Mouse (Mus musculus) kidney, embryonic 14.5 days (tissue): ENCODE measurements around the gene Uba52. TPM values are rescaled to one million over a fixed set of nuclear protein-coding genes. Genes with fewer than 3 reads are reported as not detected.

Experiments
- ATAC-seq: fragments of 200-750 bp; cut with Nextera tagmentation; 2 replicates; pipeline ENCODE4 v1.8.0; 2017; ENCODE audit warnings: moderate number of reproducible peaks, mild to moderate bottlenecking, moderate TSS enrichment, moderate library complexity; ENCODE audit not compliant: low FRiP score, low TSS enrichment
- H3K27ac ChIP-seq: fragments of 300-500 bp; sonication (generic); 2 replicates; pipeline ENCODE4 v1.5.1; 2014; ENCODE audit warnings: low read depth, mild to moderate bottlenecking, low read length, moderate library complexity, mixed read lengths
- H3K27me3 ChIP-seq: fragments of 300-500 bp; sonication (generic); 2 replicates; pipeline ENCODE4 v1.6.1; 2014; ENCODE audit warnings: mild to moderate bottlenecking, low read length; ENCODE audit not compliant: control insufficient read depth, insufficient read depth
- H3K36me3 ChIP-seq: fragments of 300-500 bp; sonication (generic); 2 replicates; pipeline ENCODE4 v1.6.1; 2014; ENCODE audit warnings: low read length, mixed read lengths; ENCODE audit not compliant: control insufficient read depth, insufficient read depth
- H3K4me1 ChIP-seq: fragments of 300-500 bp; sonication (generic); 2 replicates; pipeline ENCODE4 v1.6.1; 2014; ENCODE audit warnings: low read length, mixed read lengths; ENCODE audit not compliant: control insufficient read depth, insufficient read depth
- H3K4me2 ChIP-seq: fragments of 300-500 bp; sonication (generic); replicated peaks from 2 replicates; pipeline ENCODE4 v1.6.1; 2014; ENCODE audit warnings: low read depth, mild to moderate bottlenecking, low read length
- H3K4me3 ChIP-seq: fragments of 300-500 bp; sonication (generic); 2 replicates; pipeline ENCODE4 v1.5.1; 2014; ENCODE audit warnings: mild to moderate bottlenecking, low read length
- H3K9ac ChIP-seq: fragments of 300-500 bp; sonication (generic); 2 replicates; pipeline ENCODE4 v1.6.1; 2014; ENCODE audit warnings: low read depth, mild to moderate bottlenecking, low read length, moderate library complexity
- H3K9me3 ChIP-seq: fragments of 300-500 bp; sonication (generic); 2 replicates; pipeline ENCODE4 v1.6.1; 2016; ENCODE audit warnings: low read length; ENCODE audit not compliant: control insufficient read depth
- WGBS: fragments of 180-500 bp; shearing (Covaris S2); extraction: QIAGEN DNeasy Blood & Tissue Kit; methylation state at CpG from one replicate; pipeline ENCODE4 v1.1.7; 2014; 5-methylcytosine and 5-hydroxymethylcytosine counted together
- polyA plus RNA-seq: library from polyadenylated mRNA; unstranded; fragments of >200 nt; fragmentation: Nextera tagmentation; extraction: Ambion mirVana; gene quantifications from 2 replicates; pipeline ENCODE4 v1.2.1, GENCODE M21; 2014

Uba52 gene
- polyA plus RNA-seq, 1 experiment from 2014 or later, result 1,078 TPM

DNA sequence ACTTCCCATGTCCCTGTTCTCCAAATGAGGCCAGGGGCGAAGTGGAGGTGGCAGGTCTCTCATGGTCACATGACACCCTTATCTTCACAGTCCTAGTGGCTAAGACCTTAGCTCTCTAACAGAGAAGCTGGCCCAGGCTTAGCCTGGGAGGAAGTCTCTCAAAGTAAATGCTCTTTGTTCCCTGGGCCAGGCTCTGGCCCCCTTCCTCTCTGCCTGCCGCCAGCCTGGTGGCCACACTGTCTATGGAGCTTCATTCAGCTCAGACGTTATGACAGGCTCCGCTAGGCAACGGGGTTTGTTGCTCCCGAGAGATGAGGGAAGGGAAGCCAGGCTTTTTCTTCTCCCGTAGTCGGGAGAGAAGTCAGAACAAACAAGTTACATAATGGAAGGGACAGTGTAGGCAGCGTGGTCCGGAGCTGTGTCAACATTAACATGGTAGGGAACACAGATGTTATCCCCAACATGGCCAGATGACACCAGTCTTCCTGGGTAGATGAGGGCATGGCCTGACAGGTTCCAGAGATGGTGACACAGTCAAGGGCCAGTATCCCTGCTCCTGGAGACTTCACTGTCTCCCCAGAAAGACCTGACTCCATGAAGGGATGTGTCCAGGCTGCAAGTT lies 41.2 kb downstream of the Uba52 start:
- Histone ChIP-seq H3K4me2 (no peak overlapping the region), H3K9ac (no peak overlapping the region), H3K4me1 (peaks cover 13% of the 10 kb centered on the region), H3K36me3 (no peaks in the 10 kb centered on the region), H3K4me3 (no peak overlapping the region), H3K27me3 (no peaks in the 10 kb centered on the region), H3K9me3 (no peaks in the 10 kb centered on the region), H3K27ac (no peak overlapping the region)
- WGBS, result 52% methylated on average over 10 of the region's 10 CpGs
- ATAC-seq, result no peak

DNA sequence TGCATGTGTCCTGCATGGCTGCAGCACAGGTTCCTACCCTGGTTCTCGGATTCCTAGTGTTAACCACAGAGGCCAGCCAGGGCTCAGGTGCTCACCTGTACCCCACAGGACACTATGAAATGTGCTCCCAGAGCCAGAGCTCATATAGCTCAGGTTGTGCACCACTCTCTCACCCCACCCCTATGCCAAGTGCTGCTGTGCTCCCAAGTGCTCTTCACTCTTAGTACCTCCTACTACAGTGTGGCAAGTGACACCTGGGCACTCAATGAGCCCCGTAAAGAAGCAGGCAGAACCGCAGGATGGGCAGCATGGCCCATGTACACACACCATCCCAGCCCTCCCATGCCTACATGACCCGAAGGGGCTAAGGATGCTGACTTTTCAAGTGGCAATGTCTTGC lies 41.9 kb downstream of the Uba52 start:
- Histone ChIP-seq H3K27ac (no peak overlapping the region), H3K9me3 (no peaks in the 10 kb centered on the region), H3K27me3 (no peaks in the 10 kb centered on the region), H3K4me3 (no peak overlapping the region), H3K4me1 (peaks cover 13% of the 10 kb centered on the region), H3K4me2 (no peak overlapping the region), H3K9ac (no peak overlapping the region), H3K36me3 (no peaks in the 10 kb centered on the region)
- WGBS, result 90% methylated on average over 4 of the region's 4 CpGs
- no peak for ATAC-seq

DNA sequence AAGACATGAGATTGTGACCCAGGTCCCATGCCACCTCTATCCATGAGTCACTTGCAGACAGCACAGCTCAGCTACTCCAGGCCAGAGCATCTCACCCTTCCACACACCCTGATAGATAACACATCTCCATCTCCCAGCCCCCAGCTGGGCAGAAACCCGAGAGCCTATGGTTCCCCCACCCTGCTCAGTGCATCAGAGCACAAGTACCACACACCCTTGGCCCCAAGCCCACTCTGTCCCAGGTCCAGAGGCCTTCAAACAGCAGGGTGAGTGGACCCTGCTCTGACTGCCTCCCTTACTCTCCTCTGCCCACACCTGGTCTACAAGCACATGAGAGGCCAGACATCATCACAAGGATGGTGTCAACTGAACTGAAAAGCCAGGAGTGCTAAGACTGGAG lies 42.7 kb downstream of the Uba52 start:
- WGBS, result 70% methylated on average over 1 of the region's 1 CpGs
- H3K27me3 ChIP-seq, result no peaks in the 10 kb centered on the region
- no peaks in the 10 kb centered on the region for H3K9me3 ChIP-seq
- no peak overlapping the region for H3K27ac ChIP-seq
- no peaks in the 10 kb centered on the region for H3K36me3 ChIP-seq
- no peak overlapping the region for H3K4me2 ChIP-seq
- peaks cover 13% of the 10 kb centered on the region for H3K4me1 ChIP-seq
- H3K4me3 ChIP-seq, result no peak overlapping the region
- H3K9ac ChIP-seq, result no peak overlapping the region
- ATAC-seq, result no peak; the same call in 1 of the 2 replicates

DNA sequence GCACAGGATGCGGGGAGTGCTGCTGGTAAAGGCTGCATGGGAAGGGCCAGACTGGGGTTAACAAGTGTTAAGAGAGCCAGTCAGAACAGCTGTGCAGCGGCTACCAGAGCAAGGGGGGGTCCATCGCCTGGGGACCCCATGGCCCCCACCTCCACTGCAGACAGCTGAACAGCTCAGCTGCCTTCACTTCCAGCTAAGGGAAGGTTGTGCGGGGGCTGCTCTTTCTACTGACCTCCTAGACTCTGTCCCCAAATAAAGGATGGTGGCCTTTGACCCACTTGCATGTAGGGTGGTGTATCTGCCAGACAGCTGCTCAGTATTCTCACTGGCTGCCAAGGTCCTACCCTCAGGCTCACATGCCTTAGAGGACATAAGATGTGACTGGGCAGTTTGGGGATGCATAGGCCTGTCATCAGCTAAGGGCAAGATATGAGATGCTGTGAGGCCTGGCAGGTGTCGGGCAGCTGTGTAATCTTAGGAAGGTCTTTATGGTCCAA lies 43.3 kb downstream of the Uba52 start:
- WGBS, result 52% methylated on average over 5 of the region's 5 CpGs
- ATAC-seq, result no peak
- Histone ChIP-seq H3K4me3 (no peak overlapping the region), H3K27me3 (no peaks in the 10 kb centered on the region), H3K9ac (no peak overlapping the region), H3K36me3 (no peaks in the 10 kb centered on the region), H3K9me3 (no peaks in the 10 kb centered on the region), H3K27ac (no peak overlapping the region), H3K4me1 (peaks cover 13% of the 10 kb centered on the region), H3K4me2 (no peak overlapping the region)

DNA sequence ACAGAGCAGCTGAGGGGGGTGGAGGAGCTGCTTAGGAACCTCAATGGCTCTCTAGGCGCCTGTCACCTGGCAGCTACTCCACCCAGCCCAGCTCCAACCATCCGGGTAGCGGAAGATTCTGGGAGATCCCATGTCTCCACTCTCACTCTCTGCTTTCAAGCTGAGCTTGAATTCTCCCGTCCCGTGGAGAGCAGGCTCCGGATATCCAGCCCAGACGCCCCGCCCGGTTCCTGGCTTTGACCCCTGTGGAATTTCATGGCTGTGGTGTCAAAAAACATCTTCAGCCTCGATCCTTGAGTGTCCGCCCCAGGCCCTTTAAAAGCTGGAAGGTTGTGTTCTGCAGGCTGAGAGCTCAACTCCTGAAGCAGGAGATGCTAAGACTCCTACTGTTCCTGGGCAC lies 43.8 kb downstream of the Uba52 start:
- H3K4me1 ChIP-seq, result peaks cover 13% of the 10 kb centered on the region
- no peaks in the 10 kb centered on the region for H3K9me3 ChIP-seq
- H3K4me2 ChIP-seq, result no peak overlapping the region
- H3K9ac ChIP-seq, result no peak overlapping the region
- no peaks in the 10 kb centered on the region for H3K27me3 ChIP-seq
- no peak for ATAC-seq
- no peak overlapping the region for H3K4me3 ChIP-seq
- H3K36me3 ChIP-seq, result no peaks in the 10 kb centered on the region
- 57% methylated on average over 11 of the region's 11 CpGs for WGBS
- H3K27ac ChIP-seq, result no peak overlapping the region

DNA sequence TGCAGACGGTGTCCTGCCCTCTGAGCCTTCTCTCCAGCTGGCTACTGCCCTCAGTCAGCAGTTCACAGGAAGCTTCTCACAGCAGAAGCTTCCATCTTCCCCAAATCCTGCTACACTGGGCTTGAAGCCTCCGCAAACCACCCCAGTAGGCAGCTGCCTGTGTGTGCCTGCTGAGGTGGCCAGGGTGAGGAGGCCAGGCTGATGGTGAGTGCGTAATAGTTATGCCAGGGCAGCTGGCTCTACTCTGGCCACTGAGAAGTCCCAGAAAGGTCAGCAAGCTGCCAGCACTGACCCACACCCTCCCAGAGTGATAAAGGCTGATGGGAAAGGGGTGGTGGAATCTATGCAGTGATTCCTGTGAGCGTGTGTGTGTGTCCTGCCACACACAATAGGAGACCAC lies 44.3 kb downstream of the Uba52 start:
- Histone ChIP-seq H3K27ac (no peak overlapping the region), H3K9ac (no peak overlapping the region), H3K4me2 (no peak overlapping the region), H3K9me3 (no peaks in the 10 kb centered on the region), H3K27me3 (no peaks in the 10 kb centered on the region), H3K4me3 (no peak overlapping the region), H3K36me3 (no peaks in the 10 kb centered on the region), H3K4me1 (peaks cover 13% of the 10 kb centered on the region)
- 85% methylated on average over 4 of the region's 4 CpGs for WGBS
- no peak for ATAC-seq

DNA sequence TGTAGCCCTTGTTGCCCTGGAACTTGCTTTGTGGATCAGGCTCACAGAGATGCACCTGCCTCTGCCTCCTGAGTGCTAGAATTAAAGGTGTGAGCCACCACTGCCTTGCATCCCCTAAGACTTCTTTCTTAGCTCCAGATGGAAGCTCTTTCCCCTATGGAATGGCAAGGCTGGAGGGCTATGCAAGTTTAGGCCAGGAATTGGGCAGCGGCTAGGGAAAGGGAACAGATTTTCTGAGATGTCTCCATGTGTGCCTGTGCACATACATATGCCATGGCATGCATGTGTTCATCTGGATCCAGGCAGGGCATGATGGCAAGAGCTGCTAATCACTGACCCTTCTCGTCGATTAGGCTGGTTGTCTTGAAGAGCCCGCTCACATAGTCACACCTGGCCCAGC lies 44.9 kb downstream of the Uba52 start:
- Histone ChIP-seq H3K36me3 (no peaks in the 10 kb centered on the region), H3K27me3 (no peaks in the 10 kb centered on the region), H3K9me3 (no peaks in the 10 kb centered on the region), H3K27ac (no peak overlapping the region), H3K4me2 (no peak overlapping the region), H3K4me3 (no peak overlapping the region), H3K9ac (no peak overlapping the region; the same call in 1 of the 2 replicates), H3K4me1 (peaks cover 13% of the 10 kb centered on the region)
- ATAC-seq, result no peak
- WGBS, result 96% methylated on average over 4 of the region's 4 CpGs

DNA sequence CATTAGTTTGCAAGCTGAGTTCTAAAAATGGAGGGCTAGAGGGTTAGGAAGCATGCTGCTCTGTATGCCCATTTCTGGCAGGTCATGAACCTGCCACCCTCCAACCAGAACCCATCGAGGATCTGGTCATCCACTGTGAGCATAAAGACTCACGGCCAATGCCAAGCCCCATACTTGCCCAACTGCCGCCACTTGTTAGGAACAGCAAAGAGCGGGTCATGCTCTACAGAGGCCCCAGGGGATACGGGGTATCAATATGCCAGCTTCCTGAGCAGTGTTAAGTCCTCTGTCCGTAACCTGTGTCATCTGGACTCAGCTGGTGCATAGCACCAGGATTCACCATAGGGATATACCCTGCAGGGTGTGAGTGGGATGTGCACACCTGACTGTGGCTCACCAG lies 46.4 kb downstream of the Uba52 start:
- Histone ChIP-seq H3K9ac (no peak overlapping the region; the same call in 1 of the 2 replicates), H3K9me3 (0 out of 2 replicates have a peak, but pooled peaks cover 3% of the 10 kb centered on the region), H3K27ac (no peak overlapping the region), H3K4me1 (peaks cover 10% of the 10 kb centered on the region), H3K27me3 (no peaks in the 10 kb centered on the region), H3K36me3 (no peaks in the 10 kb centered on the region), H3K4me3 (no peak overlapping the region), H3K4me2 (no peak overlapping the region)
- no peak for ATAC-seq
- 85% methylated on average over 6 of the region's 6 CpGs for WGBS

DNA sequence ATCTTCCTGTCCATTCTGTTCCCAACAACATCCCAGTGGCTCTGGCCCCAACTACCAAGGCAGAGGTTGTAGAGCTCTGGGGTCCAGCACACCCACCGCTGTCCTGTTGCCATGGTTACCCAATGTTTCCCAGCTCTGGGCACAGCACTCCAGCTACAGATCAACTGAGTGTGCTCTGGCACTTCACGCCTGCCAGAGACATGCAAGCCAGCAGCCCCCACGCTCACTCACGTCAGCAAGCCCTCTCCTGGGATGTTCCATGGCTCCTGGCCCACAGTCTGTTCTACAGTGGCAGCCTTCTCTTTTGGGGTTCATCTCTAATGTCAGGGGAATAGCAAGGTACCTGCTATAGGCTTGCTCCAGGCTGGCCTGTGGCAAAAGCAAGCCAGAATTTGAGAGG lies 47.3 kb downstream of the Uba52 start:
- Histone ChIP-seq H3K9ac (no peak overlapping the region), H3K4me3 (no peak overlapping the region), H3K9me3 (0 out of 2 replicates have a peak, but pooled peaks cover 3% of the 10 kb centered on the region), H3K4me1 (peaks cover 10% of the 10 kb centered on the region), H3K4me2 (no peak overlapping the region), H3K27ac (no peak overlapping the region), H3K36me3 (no peaks in the 10 kb centered on the region), H3K27me3 (no peaks in the 10 kb centered on the region)
- no peak for ATAC-seq
- WGBS, result 74% methylated on average over 4 of the region's 4 CpGs
